Mouse (Mus musculus) cerebellum, adult 2 months (tissue): ENCODE measurements around the gene Mtmr6.

Experiments used
- CTCF ChIP-seq: fragments of 200-500 bp; IDR thresholded peaks from 2 replicates; pipeline ENCODE4 v1.5.1; 2011; ENCODE audit warnings: low read depth, mild to moderate bottlenecking, control low read depth, low read length, moderate library complexity, borderline replicate concordance; ENCODE audit not compliant: insufficient read depth
- POLR2A ChIP-seq: fragments of 200-500 bp; IDR thresholded peaks from 2 replicates; pipeline ENCODE4 v1.6.1; 2011; ENCODE audit warnings: low read length, control low read depth, borderline replicate concordance; ENCODE audit not compliant: insufficient read depth

- no peak for TF ChIP-seq POLR2A
- TF ChIP-seq CTCF, result no peak
These were observed 48.9 kb upstream of the Mtmr6 start for GRCm38 (mm10) chr14:60216125-60216524.
